Mouse (Mus musculus) limb, embryonic 15.5 days (tissue): Measurements from ENCODE around the gene Ctu2. TPM values are rescaled to one million over a fixed set of nuclear protein-coding genes. Genes with fewer than 3 reads are reported as not detected.

ENCODE experiments used
- ATAC-seq: fragments of 200-750 bp; cut with Nextera tagmentation; 2 replicates; pipeline ENCODE4 v1.8.0; 2017; ENCODE audit warnings: low read depth, moderate TSS enrichment; ENCODE audit not compliant: insufficient number of reproducible peaks, low FRiP score, low TSS enrichment
- H3K27ac ChIP-seq: fragments of 300-500 bp; sonication (generic); 2 replicates; pipeline ENCODE4 v1.5.1; 2015; ENCODE audit warnings: moderate library complexity, mild to moderate bottlenecking, inconsistent platforms
- H3K27me3 ChIP-seq: fragments of 300-500 bp; sonication (generic); 2 replicates; pipeline ENCODE4 v1.6.1; 2015; ENCODE audit warnings: inconsistent platforms
- H3K36me3 ChIP-seq: fragments of 300-500 bp; sonication (generic); 2 replicates; pipeline ENCODE4 v1.6.1; 2015; ENCODE audit warnings: inconsistent platforms
- H3K4me1 ChIP-seq: fragments of 300-500 bp; sonication (generic); 2 replicates; pipeline ENCODE4 v1.6.1; 2015; ENCODE audit warnings: inconsistent platforms
- H3K4me2 ChIP-seq: fragments of 300-500 bp; sonication (generic); 2 replicates; pipeline ENCODE4 v1.6.1; 2015; ENCODE audit warnings: mild to moderate bottlenecking, inconsistent platforms
- H3K4me3 ChIP-seq: fragments of 300-500 bp; sonication (generic); 2 replicates; pipeline ENCODE4 v1.5.1; 2015; ENCODE audit warnings: mild to moderate bottlenecking, inconsistent platforms
- H3K9ac ChIP-seq: fragments of 300-500 bp; sonication (generic); 2 replicates; pipeline ENCODE4 v1.6.1; 2015; ENCODE audit warnings: inconsistent platforms
- H3K9me3 ChIP-seq: fragments of 300-500 bp; sonication (generic); 2 replicates; pipeline ENCODE4 v1.6.1; 2016; ENCODE audit warnings: inconsistent platforms
- WGBS: fragments of 180-500 bp; shearing (Covaris S2); methylation state at CpG from one replicate; pipeline ENCODE4 v1.1.7; 2015; 5-methylcytosine and 5-hydroxymethylcytosine counted together
- polyA plus RNA-seq: library from polyadenylated mRNA; unstranded; fragments of >200 nt; fragmentation: Nextera tagmentation; extraction: Ambion mirVana; gene quantifications from 2 replicates; pipeline ENCODE4 v1.2.1, GENCODE M21; 2015

Gene Ctu2
- polyA plus RNA-seq, 1 experiment from 2014 or later, result 40.8 TPM

- Histone ChIP-seq H3K27ac (peak overlapping the region; percentile 87), H3K4me1 (peaks cover 44% of the 10 kb centered on the region), H3K9me3 (no peaks in the 10 kb centered on the region), H3K4me3 (no peak overlapping the region), H3K9ac (no peak overlapping the region), H3K36me3 (peaks cover 12% of the 10 kb centered on the region), H3K4me2 (no peak overlapping the region), H3K27me3 (no peaks in the 10 kb centered on the region)
- 70% methylated on average over 7 of the region's 7 CpGs for WGBS
- ATAC-seq, result no peak
Observed at GRCm38 (mm10) chr8:122512392-122512791, 36.4 kb downstream of the Ctu2 start.

GRCm38 (mm10) chr8:122515699-122516098, 39.8 kb downstream of the Ctu2 start:
- Histone ChIP-seq H3K4me3 (no peak overlapping the region), H3K27ac (no peak overlapping the region)

GRCm38 (mm10) chr8:122517541-122518190, 41.7 kb downstream of the Ctu2 start:
- 23% methylated on average over 6 of the region's 6 CpGs for WGBS
- H3K9me3 ChIP-seq, result no peaks in the 10 kb centered on the region
- peaks cover 39% of the 10 kb centered on the region for H3K4me1 ChIP-seq

More at GRCm38 (mm10) chr8:122515699-122516098, 39.8 kb downstream of the Ctu2 start:
- no peak for ATAC-seq
- no peaks in the 10 kb centered on the region for H3K9me3 ChIP-seq
- 91% methylated on average over 14 of the region's 14 CpGs for WGBS
- peaks cover 56% of the 10 kb centered on the region for H3K4me1 ChIP-seq
- no peak overlapping the region for H3K4me2 ChIP-seq
- H3K27me3 ChIP-seq, result no peaks in the 10 kb centered on the region
- H3K36me3 ChIP-seq, result peaks cover 11% of the 10 kb centered on the region
- no peak overlapping the region for H3K9ac ChIP-seq

GRCm38 (mm10) chr8:122520611-122521010, 44.7 kb downstream of the Ctu2 start:
- H3K9ac ChIP-seq, result no peak overlapping the region
- no peak overlapping the region for H3K27ac ChIP-seq
- peaks cover 59% of the 10 kb centered on the region for H3K4me1 ChIP-seq
- H3K36me3 ChIP-seq, result 0 out of 2 replicates have a peak, but pooled peaks cover 3% of the 10 kb centered on the region
- no peak overlapping the region for H3K4me3 ChIP-seq
- ATAC-seq, result no peak
- WGBS, result 78% methylated on average over 11 of the region's 11 CpGs
- H3K27me3 ChIP-seq, result no peaks in the 10 kb centered on the region
- no peaks in the 10 kb centered on the region for H3K9me3 ChIP-seq
- no peak overlapping the region for H3K4me2 ChIP-seq

More at GRCm38 (mm10) chr8:122517541-122518190, 41.7 kb downstream of the Ctu2 start:
- H3K36me3 ChIP-seq, result peaks cover 11% of the 10 kb centered on the region
- H3K4me3 ChIP-seq, result no peak overlapping the region
- ATAC-seq, result no peak
- no peaks in the 10 kb centered on the region for H3K27me3 ChIP-seq
- H3K27ac ChIP-seq, result peak overlapping the region; percentile 68
- H3K4me2 ChIP-seq, result no peak overlapping the region
- H3K9ac ChIP-seq, result no peak overlapping the region

GRCm38 (mm10) chr8:122522796-122523651, 47.1 kb downstream of the Ctu2 start:
- no peak overlapping the region for H3K9ac ChIP-seq
- peaks cover 2% of the 10 kb centered on the region; the same call in 1 of the 2 replicates for H3K36me3 ChIP-seq
- peaks cover 61% of the 10 kb centered on the region for H3K4me1 ChIP-seq
- no peaks in the 10 kb centered on the region for H3K27me3 ChIP-seq
- ATAC-seq, result no peak; the same call in 1 of the 2 replicates
- 39% methylated on average over 14 of the region's 14 CpGs for WGBS
- no peaks in the 10 kb centered on the region for H3K9me3 ChIP-seq
- no peak overlapping the region for H3K4me3 ChIP-seq
- peak overlapping the region; percentile 29 for H3K4me2 ChIP-seq
- peak overlapping the region; percentile 76 for H3K27ac ChIP-seq

- peak overlapping the region; percentile 76 for H3K27ac ChIP-seq
- H3K36me3 ChIP-seq, result peaks cover 3% of the 10 kb centered on the region; the same call in 1 of the 2 replicates
- peaks cover 53% of the 10 kb centered on the region for H3K4me1 ChIP-seq
- H3K27me3 ChIP-seq, result no peaks in the 10 kb centered on the region
- no peak overlapping the region for H3K4me3 ChIP-seq
- ATAC-seq, result no peak
- H3K4me2 ChIP-seq, result peak overlapping the region; percentile 29
- no peaks in the 10 kb centered on the region for H3K9me3 ChIP-seq
- WGBS, result 10% methylated on average over 23 of the region's 23 CpGs
- H3K9ac ChIP-seq, result no peak overlapping the region
Observed at GRCm38 (mm10) chr8:122523652-122524360, 47.9 kb downstream of the Ctu2 start.

GRCm38 (mm10) chr8:122524506-122524905, 48.6 kb downstream of the Ctu2 start:
- ATAC-seq, result no peak
- no peak overlapping the region for H3K4me3 ChIP-seq
- no peaks in the 10 kb centered on the region for H3K9me3 ChIP-seq
- no peak overlapping the region for H3K4me2 ChIP-seq
- WGBS, result 56% methylated on average over 6 of the region's 6 CpGs
- no peaks in the 10 kb centered on the region for H3K27me3 ChIP-seq
- 0 out of 2 replicates have a peak overlapping the region, but pooled peaks have one; percentile 40 for H3K27ac ChIP-seq
- H3K9ac ChIP-seq, result no peak overlapping the region
- H3K4me1 ChIP-seq, result peaks cover 52% of the 10 kb centered on the region
- peaks cover 3% of the 10 kb centered on the region; the same call in 1 of the 2 replicates for H3K36me3 ChIP-seq

GRCm38 (mm10) chr8:122525004-122525403, 49.1 kb downstream of the Ctu2 start:
- no peaks in the 10 kb centered on the region for H3K27me3 ChIP-seq
- H3K36me3 ChIP-seq, result peaks cover 3% of the 10 kb centered on the region; the same call in 1 of the 2 replicates
- no peak overlapping the region for H3K4me3 ChIP-seq
- ATAC-seq, result no peak
- H3K27ac ChIP-seq, result 0 out of 2 replicates have a peak overlapping the region, but pooled peaks have one; percentile 40
- no peaks in the 10 kb centered on the region for H3K9me3 ChIP-seq
- peaks cover 49% of the 10 kb centered on the region for H3K4me1 ChIP-seq
- H3K9ac ChIP-seq, result no peak overlapping the region
- 67% methylated on average over 6 of the region's 6 CpGs for WGBS
- H3K4me2 ChIP-seq, result no peak overlapping the region

GRCm38 (mm10) chr8:122526084-122526483, 50.1 kb downstream of the Ctu2 start:
- no peaks in the 10 kb centered on the region for H3K9me3 ChIP-seq

GRCm38 (mm10) chr8:122526526-122527170, 50.7 kb downstream of the Ctu2 start:
- WGBS, result 57% methylated on average over 7 of the region's 7 CpGs
- H3K4me1 ChIP-seq, result peaks cover 55% of the 10 kb centered on the region
- ATAC-seq, result no peak

More at GRCm38 (mm10) chr8:122526084-122526483, 50.1 kb downstream of the Ctu2 start:
- H3K4me3 ChIP-seq, result no peak overlapping the region
- no peaks in the 10 kb centered on the region for H3K27me3 ChIP-seq
- H3K27ac ChIP-seq, result peak overlapping the region; percentile 33; the same call in 1 of the 2 replicates
- peaks cover 3% of the 10 kb centered on the region; the same call in 1 of the 2 replicates for H3K36me3 ChIP-seq
- no peak overlapping the region for H3K9ac ChIP-seq
- H3K4me1 ChIP-seq, result peaks cover 51% of the 10 kb centered on the region
- WGBS, result 44% methylated on average over 3 of the region's 3 CpGs
- H3K4me2 ChIP-seq, result no peak overlapping the region
- no peak for ATAC-seq

GRCm38 (mm10) chr8:122527937-122528336, 52.0 kb downstream of the Ctu2 start:
- H3K4me2 ChIP-seq, result no peak overlapping the region
- H3K9me3 ChIP-seq, result no peaks in the 10 kb centered on the region
- H3K4me1 ChIP-seq, result peaks cover 51% of the 10 kb centered on the region
- no peak overlapping the region for H3K4me3 ChIP-seq
- no peak overlapping the region for H3K27ac ChIP-seq
- no peaks in the 10 kb centered on the region for H3K27me3 ChIP-seq
- 93% methylated on average over 3 of the region's 3 CpGs for WGBS
- no peak for ATAC-seq
- H3K9ac ChIP-seq, result no peak overlapping the region
- peaks cover 3% of the 10 kb centered on the region; the same call in 1 of the 2 replicates for H3K36me3 ChIP-seq

More at GRCm38 (mm10) chr8:122526526-122527170, 50.7 kb downstream of the Ctu2 start:
- Histone ChIP-seq H3K36me3 (peaks cover 3% of the 10 kb centered on the region; the same call in 1 of the 2 replicates), H3K27me3 (no peaks in the 10 kb centered on the region), H3K27ac (peak overlapping the region; percentile 8; the same call in 1 of the 2 replicates), H3K9me3 (no peaks in the 10 kb centered on the region), H3K9ac (no peak overlapping the region), H3K4me3 (no peak overlapping the region), H3K4me2 (no peak overlapping the region)
